Mouse (Mus musculus) midbrain, embryonic 12.5 days (tissue): Measurements from ENCODE around the gene Nedd8. TPM values are rescaled to one million over a fixed set of nuclear protein-coding genes. Genes with fewer than 3 reads are reported as not detected.

Experiments
- ATAC-seq: fragments of 200-750 bp; cut with Nextera tagmentation; 2 replicates; pipeline ENCODE4 v1.8.0; 2017; ENCODE audit warnings: low read depth, moderate TSS enrichment, moderate library complexity; ENCODE audit not compliant: low FRiP score
- H3K27ac ChIP-seq: fragments of 300-500 bp; sonication (generic); replicated peaks from 2 replicates; pipeline ENCODE4 v1.5.1; 2016; ENCODE audit warnings: mild to moderate bottlenecking
- H3K27me3 ChIP-seq: fragments of 300-500 bp; sonication (generic); 2 replicates; pipeline ENCODE4 v1.6.1; 2016; ENCODE audit warnings: mild to moderate bottlenecking
- H3K36me3 ChIP-seq: fragments of 300-500 bp; sonication (generic); 2 replicates; pipeline ENCODE4 v1.6.1; 2016
- H3K4me1 ChIP-seq: fragments of 300-500 bp; sonication (generic); 2 replicates; pipeline ENCODE4 v1.6.1; 2016
- H3K4me2 ChIP-seq: fragments of 300-500 bp; sonication (generic); replicated peaks from 2 replicates; pipeline ENCODE4 v1.6.1; 2016; ENCODE audit warnings: mild to moderate bottlenecking, moderate library complexity
- H3K4me3 ChIP-seq: fragments of 300-500 bp; sonication (generic); 2 replicates; pipeline ENCODE4 v1.5.1; 2016; ENCODE audit warnings: mild to moderate bottlenecking
- H3K9ac ChIP-seq: fragments of 300-500 bp; sonication (generic); replicated peaks from 2 replicates; pipeline ENCODE4 v1.6.1; 2016; ENCODE audit warnings: mild to moderate bottlenecking, moderate library complexity
- H3K9me3 ChIP-seq: fragments of 300-500 bp; sonication (generic); 2 replicates; pipeline ENCODE4 v1.6.1; 2016; ENCODE audit warnings: mild to moderate bottlenecking
- WGBS: fragments of 180-500 bp; shearing (Covaris S2); methylation state at CpG from one replicate; pipeline ENCODE4 v1.1.7; 2016; 5-methylcytosine and 5-hydroxymethylcytosine counted together
- polyA plus RNA-seq: library from polyadenylated mRNA; unstranded; fragments of >200 nt; fragmentation: Nextera tagmentation; extraction: Ambion mirVana; gene quantifications from 2 replicates; pipeline ENCODE4 v1.2.1, GENCODE M21; 2016

Gene Nedd8
- polyA plus RNA-seq, 1 experiment from 2014 or later = 515 TPM

- H3K36me3 ChIP-seq = peaks cover 80% of the 10 kb centered on the region
- H3K4me2 ChIP-seq = peak within 1 kb of the TSS; percentile 93
- peak within 1 kb of the TSS; percentile 75 for H3K9ac ChIP-seq
- no peaks in the 10 kb centered on the region for H3K27me3 ChIP-seq
- peak within 1 kb of the TSS; percentile 66 for H3K27ac ChIP-seq
- H3K4me1 ChIP-seq = peaks cover 19% of the 10 kb centered on the region
- H3K4me3 ChIP-seq = peak within 1 kb of the TSS; percentile 64
- ATAC-seq = peak; percentile 87
- no peaks in the 10 kb centered on the region for H3K9me3 ChIP-seq
- WGBS = 3% methylated on average over 33 of the region's 33 CpGs
These were observed 36.4 kb downstream of the Nedd8 start, which contains the start of gene Ipo4 for GRCm38 (mm10) chr14:55635523-55636007. Gene Ipo4, minus strand, starts transcription at chr14:55635957.

DNA sequence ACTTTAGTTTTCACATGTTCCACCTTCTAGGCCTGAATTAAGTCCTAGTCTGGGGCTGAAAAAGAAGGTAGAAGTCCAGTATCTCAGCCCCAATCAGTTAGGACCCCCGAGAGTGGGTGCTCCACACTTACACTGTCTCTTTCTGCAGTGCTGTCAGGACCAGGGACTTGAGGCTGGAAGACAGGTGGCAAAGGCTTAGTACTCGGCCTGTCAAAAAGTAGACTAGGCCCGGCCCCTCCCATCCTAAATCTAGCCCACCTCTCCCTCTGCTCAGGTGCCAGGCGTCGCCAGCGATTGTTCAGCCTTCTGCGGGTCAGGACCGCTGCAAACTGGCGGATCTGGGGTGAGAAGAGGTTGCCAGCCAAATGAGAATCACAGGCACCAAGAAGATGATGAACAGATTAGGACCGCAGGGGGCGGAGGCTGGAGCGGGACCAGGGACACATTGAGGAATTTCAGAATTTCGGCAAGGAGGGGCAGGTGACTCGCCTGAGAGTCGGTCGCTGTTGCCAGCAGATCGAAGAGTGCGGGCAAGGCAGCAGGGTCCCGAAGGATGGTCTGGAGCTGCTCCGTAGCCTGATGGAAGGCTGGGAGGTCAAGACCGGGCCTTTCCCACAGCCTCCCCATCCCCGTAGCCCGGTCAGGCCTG, 36.9 kb downstream of the Nedd8 start:
- peaks cover 80% of the 10 kb centered on the region for H3K36me3 ChIP-seq

DNA sequence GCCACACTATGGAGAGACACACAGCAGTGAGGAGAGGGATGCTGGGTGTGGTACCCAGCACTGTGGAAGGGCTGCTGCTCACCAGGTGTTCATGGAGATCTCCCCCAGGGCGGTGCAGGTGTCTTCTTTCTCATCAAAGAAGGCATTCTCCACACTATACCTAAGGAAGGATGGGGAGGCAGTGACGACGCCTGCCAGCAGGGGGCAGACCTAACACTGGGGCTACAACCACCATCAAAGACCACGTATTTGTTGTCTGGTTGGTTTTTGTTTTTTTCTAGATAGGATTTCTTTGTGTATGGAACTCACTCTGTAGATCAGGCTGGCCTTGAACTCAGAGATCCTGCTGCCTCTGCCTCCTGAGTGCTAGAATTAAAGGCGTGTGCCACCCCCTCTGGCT, 42.6 kb downstream of the Nedd8 start:
- peaks cover 3% of the 10 kb centered on the region; the same call in 1 of the 2 replicates for H3K4me1 ChIP-seq
- H3K4me2 ChIP-seq = no peak overlapping the region
- H3K36me3 ChIP-seq = peaks cover 99% of the 10 kb centered on the region
- no peak overlapping the region for H3K4me3 ChIP-seq
- no peaks in the 10 kb centered on the region for H3K27me3 ChIP-seq
- H3K9me3 ChIP-seq = no peaks in the 10 kb centered on the region
- 61% methylated on average over 5 of the region's 5 CpGs for WGBS
- no peak for ATAC-seq
- H3K9ac ChIP-seq = no peak overlapping the region
- no peak overlapping the region for H3K27ac ChIP-seq

More for the DNA sequence above, 36.9 kb downstream of the Nedd8 start:
- peak overlapping the region; percentile 64 for H3K4me3 ChIP-seq
- H3K4me1 ChIP-seq = peaks cover 19% of the 10 kb centered on the region
- peak; percentile 83 for ATAC-seq
- WGBS = 4% methylated on average over 23 of the region's 23 CpGs
- H3K9ac ChIP-seq = peak overlapping the region; percentile 75
- H3K27me3 ChIP-seq = no peaks in the 10 kb centered on the region
- no peaks in the 10 kb centered on the region for H3K9me3 ChIP-seq
- H3K4me2 ChIP-seq = peak overlapping the region; percentile 93
- H3K27ac ChIP-seq = peak overlapping the region; percentile 66

DNA sequence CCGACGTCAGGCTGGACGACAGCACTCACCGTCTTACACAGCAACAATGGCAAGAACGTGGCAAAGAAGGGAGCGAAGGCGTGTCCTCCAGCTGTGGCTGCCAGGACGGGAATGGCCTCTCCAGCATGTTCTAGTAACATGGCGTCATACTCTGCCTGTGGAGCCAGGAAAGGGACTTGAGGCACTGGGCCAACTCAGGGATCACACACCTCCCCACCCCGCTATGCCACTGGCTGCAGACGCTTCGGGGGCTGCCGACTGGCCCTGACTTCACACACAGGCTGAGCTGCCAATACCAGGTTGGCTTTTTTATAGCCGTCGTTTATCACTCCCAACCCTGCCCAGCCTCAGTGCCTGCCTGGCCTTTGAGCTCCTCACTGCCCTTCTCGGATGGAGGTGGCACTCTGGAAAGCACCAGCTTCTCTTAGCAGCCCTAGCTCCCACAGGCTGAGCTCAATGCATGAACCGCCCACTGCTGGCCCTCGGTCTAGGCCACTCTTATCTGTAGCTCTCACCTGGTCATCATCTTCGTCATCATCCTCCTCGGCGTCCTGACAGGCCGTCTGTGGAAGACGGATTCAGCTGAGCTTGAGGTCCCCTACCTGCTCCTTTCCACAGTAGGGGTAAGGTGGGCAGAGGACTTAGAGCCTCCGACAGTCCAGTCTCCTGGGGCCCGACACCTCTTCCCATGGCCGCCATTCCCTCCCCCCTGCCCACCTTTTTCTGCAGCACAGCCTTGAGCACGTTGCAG, 43.7 kb downstream of the Nedd8 start:
- H3K9ac ChIP-seq = no peak overlapping the region
- no peaks in the 10 kb centered on the region for H3K9me3 ChIP-seq
- no peaks in the 10 kb centered on the region for H3K4me1 ChIP-seq
- no peak overlapping the region for H3K4me2 ChIP-seq
- no peak overlapping the region for H3K27ac ChIP-seq
- no peaks in the 10 kb centered on the region for H3K27me3 ChIP-seq
- H3K36me3 ChIP-seq = peaks cover 97% of the 10 kb centered on the region
- ATAC-seq = no peak
- WGBS = 93% methylated on average over 27 of the region's 27 CpGs
- no peak overlapping the region for H3K4me3 ChIP-seq

GRCm38 (mm10) chr14:55618486-55619195, 53.3 kb downstream of the Nedd8 start:
- Histone ChIP-seq H3K27ac (no peak overlapping the region), H3K9me3 (no peaks in the 10 kb centered on the region), H3K4me3 (peak overlapping the region; percentile 19), H3K27me3 (peaks cover 9% of the 10 kb centered on the region), H3K4me1 (0 out of 2 replicates have a peak, but pooled peaks cover 9% of the 10 kb centered on the region), H3K9ac (no peak overlapping the region), H3K4me2 (peak overlapping the region; percentile 30), H3K36me3 (0 out of 2 replicates have a peak, but pooled peaks cover 1% of the 10 kb centered on the region)
- no peak for ATAC-seq
- WGBS = 53% methylated on average over 22 of the region's 22 CpGs

DNA sequence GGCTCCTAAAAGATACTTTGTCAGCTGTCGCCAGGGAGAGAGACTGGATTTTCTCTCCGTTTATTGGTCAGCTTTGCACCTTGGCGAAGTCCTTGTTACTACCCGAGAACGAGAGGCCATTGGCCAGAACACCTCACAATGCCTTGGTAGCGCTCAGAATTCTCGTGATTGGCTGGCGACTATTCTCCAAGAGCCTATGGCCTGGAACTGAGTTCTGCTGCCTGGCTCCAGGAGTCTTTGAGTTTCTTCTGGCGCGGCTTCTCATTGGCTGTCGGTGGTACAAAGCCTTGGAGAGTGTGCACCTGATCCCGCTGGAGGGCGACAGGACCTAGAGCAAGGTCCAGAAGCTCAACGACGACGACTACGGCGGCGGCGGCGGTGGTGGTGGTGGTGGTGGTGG, 54.1 kb downstream of the Nedd8 start, which contains the start of gene Rec8:
Rec8 (plus strand) TSS at position 216 of the 400 bp plus-strand sequence.
- no peaks in the 10 kb centered on the region for H3K36me3 ChIP-seq
- peak within 1 kb of the TSS; percentile 19 for H3K4me3 ChIP-seq
- H3K9me3 ChIP-seq = no peaks in the 10 kb centered on the region
- peak; percentile 54; the same call in 1 of the 2 replicates for ATAC-seq
- peak within 1 kb of the TSS; percentile 30 for H3K4me2 ChIP-seq
- 0 out of 2 replicates have a peak, but pooled peaks cover 9% of the 10 kb centered on the region for H3K4me1 ChIP-seq
- whole genome bisulfite sequencing = 25% methylated on average over 21 of the region's 21 CpGs
- no peak within 1 kb of the TSS for H3K27ac ChIP-seq
- no peak within 1 kb of the TSS for H3K9ac ChIP-seq
- peaks cover 9% of the 10 kb centered on the region for H3K27me3 ChIP-seq

GRCm38 (mm10) chr14:55616844-55617243, 55.1 kb downstream of the Nedd8 start:
- Histone ChIP-seq H3K36me3 (no peaks in the 10 kb centered on the region), H3K4me3 (no peak overlapping the region), H3K4me2 (no peak overlapping the region), H3K27ac (no peak overlapping the region), H3K9ac (no peak overlapping the region), H3K27me3 (peaks cover 9% of the 10 kb centered on the region), H3K4me1 (0 out of 2 replicates have a peak, but pooled peaks cover 9% of the 10 kb centered on the region), H3K9me3 (no peaks in the 10 kb centered on the region)
- 63% methylated on average over 2 of the region's 2 CpGs for WGBS
- ATAC-seq = no peak

- Histone ChIP-seq H3K4me3 (no peak overlapping the region), H3K9me3 (no peaks in the 10 kb centered on the region), H3K27ac (no peak overlapping the region), H3K36me3 (no peaks in the 10 kb centered on the region), H3K27me3 (peaks cover 9% of the 10 kb centered on the region), H3K9ac (no peak overlapping the region), H3K4me1 (0 out of 2 replicates have a peak, but pooled peaks cover 9% of the 10 kb centered on the region), H3K4me2 (no peak overlapping the region)
- no peak for ATAC-seq
- 52% methylated on average over 2 of the region's 2 CpGs for WGBS
These were observed 56.0 kb downstream of the Nedd8 start for GRCm38 (mm10) chr14:55615876-55616275.

- Histone ChIP-seq H3K4me1 (0 out of 2 replicates have a peak, but pooled peaks cover 9% of the 10 kb centered on the region), H3K4me3 (no peak overlapping the region), H3K4me2 (no peak overlapping the region), H3K9ac (no peak overlapping the region), H3K27ac (no peak overlapping the region), H3K27me3 (peaks cover 9% of the 10 kb centered on the region), H3K36me3 (no peaks in the 10 kb centered on the region), H3K9me3 (no peaks in the 10 kb centered on the region)
- 87% methylated on average over 7 of the region's 7 CpGs for WGBS
- no peak for ATAC-seq
These were observed 57.3 kb downstream of the Nedd8 start for GRCm38 (mm10) chr14:55614565-55615178.

DNA sequence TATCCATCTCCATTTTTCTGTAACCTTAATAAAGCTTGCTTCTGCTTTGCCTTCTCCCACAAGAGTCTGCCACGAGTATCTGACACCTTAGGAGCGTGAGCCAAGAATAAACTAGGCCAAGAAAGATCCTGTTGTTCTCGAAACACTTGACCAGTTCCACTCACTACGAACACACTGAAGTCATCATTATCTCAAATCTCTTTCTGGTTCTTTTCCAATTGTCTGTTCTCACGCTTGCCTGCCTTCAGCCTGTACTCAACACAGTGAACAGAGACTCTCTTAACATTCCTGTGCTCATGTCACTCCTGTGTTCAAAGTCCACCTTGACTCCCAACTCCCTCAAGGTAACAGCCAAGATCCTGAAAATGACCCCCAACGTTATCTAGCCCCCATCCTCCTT, 58.6 kb downstream of the Nedd8 start:
- WGBS = 78% methylated on average over 6 of the region's 6 CpGs

More for the DNA sequence above, 58.6 kb downstream of the Nedd8 start:
- peaks cover 6% of the 10 kb centered on the region for H3K27me3 ChIP-seq
- ATAC-seq = no peak
- 0 out of 2 replicates have a peak, but pooled peaks cover 5% of the 10 kb centered on the region for H3K4me1 ChIP-seq
- H3K9ac ChIP-seq = no peak overlapping the region
- no peak overlapping the region for H3K4me3 ChIP-seq
- no peaks in the 10 kb centered on the region for H3K9me3 ChIP-seq
- no peak overlapping the region for H3K27ac ChIP-seq
- H3K4me2 ChIP-seq = no peak overlapping the region
- H3K36me3 ChIP-seq = peaks cover 12% of the 10 kb centered on the region
